17 mouse cellular contexts compared by ENCODE assay signal in the genomic region with DNA sequence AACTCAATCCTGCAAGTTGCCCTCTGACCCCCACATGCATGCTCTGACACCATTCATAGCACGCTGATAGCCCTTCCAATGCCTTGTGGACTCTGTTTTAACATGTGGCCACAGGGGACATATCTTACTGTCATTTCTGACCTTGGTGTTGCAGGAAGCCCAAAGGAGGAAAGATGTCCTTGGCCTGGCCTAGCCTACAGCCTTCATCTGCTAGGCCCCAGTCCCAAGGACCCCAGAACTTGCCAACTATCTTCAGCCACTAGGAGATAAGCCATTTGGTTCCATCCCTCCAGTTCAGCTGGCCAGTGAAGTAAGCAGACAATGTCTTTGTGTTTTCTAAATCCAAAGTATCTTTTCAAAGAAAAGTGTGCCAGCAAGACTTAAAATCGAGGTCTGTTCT.
"Had no signal": no experiment of that assay in that cellular context is flagged by ENCODE, and none has a peak within 500 bp of the region (broad histone marks: within the 10 kb centered on the region; RNA-seq: fewer than 3 reads in every experiment).

No protein-coding gene starts in this region.

- ATAC-seq: liver, postnatal 0 days; lung, postnatal 0 days; midbrain, embryonic 15.5 days had no signal

- H3K4me3 ChIP-seq: kidney, embryonic 15.5 days; limb, embryonic 12.5 days; limb, embryonic 15.5 days; midbrain, embryonic 12.5 days; midbrain, embryonic 15.5 days; neural tube, embryonic 12.5 days; neural tube, embryonic 15.5 days had no signal

- H3K4me1 ChIP-seq: midbrain, embryonic 15.5 days; neural tube, embryonic 12.5 days; neural tube, embryonic 15.5 days had no signal

- H3K27ac ChIP-seq: kidney, embryonic 15.5 days; limb, embryonic 12.5 days; limb, embryonic 15.5 days; liver, embryonic 14.5 days; midbrain, embryonic 12.5 days; midbrain, embryonic 15.5 days; neural tube, embryonic 12.5 days; neural tube, embryonic 15.5 days had no signal

- H3K27me3 ChIP-seq: kidney, embryonic 15.5 days; limb, embryonic 15.5 days; midbrain, embryonic 15.5 days; neural tube, embryonic 12.5 days; neural tube, embryonic 15.5 days had no signal

- H3K9me3 ChIP-seq: kidney, embryonic 15.5 days; limb, embryonic 12.5 days; limb, embryonic 15.5 days; midbrain, embryonic 12.5 days; midbrain, embryonic 15.5 days; neural tube, embryonic 12.5 days; neural tube, embryonic 15.5 days had no signal

- H3K9ac ChIP-seq: kidney, embryonic 15.5 days; limb, embryonic 12.5 days; limb, embryonic 15.5 days; liver, embryonic 14.5 days; liver, postnatal 0 days; lung, embryonic 14.5 days; midbrain, embryonic 12.5 days; midbrain, embryonic 15.5 days; neural tube, embryonic 12.5 days; neural tube, embryonic 15.5 days had no signal

- DNase-seq: kidney, adult 8-10 months; kidney, postnatal 10 days; kidney, postnatal 36 days; left cerebral cortex, postnatal 4 days; liver, postnatal 0 days; lung, embryonic 14.5 days; thymus, postnatal 25 days had no signal

- H3K4me2 ChIP-seq: kidney, embryonic 15.5 days; limb, embryonic 12.5 days; limb, embryonic 15.5 days; liver, embryonic 11.5 days; lung, embryonic 14.5 days; midbrain, embryonic 12.5 days; midbrain, embryonic 15.5 days; neural tube, embryonic 12.5 days; neural tube, embryonic 15.5 days had no signal

- H3K36me3 ChIP-seq: kidney, embryonic 15.5 days; limb, embryonic 12.5 days; limb, embryonic 15.5 days; midbrain, embryonic 12.5 days; midbrain, embryonic 15.5 days; neural tube, embryonic 12.5 days; neural tube, embryonic 15.5 days had no signal
